Mouse (Mus musculus) liver, adult 10 weeks (tissue): ENCODE results near the gene Hist1h4k. TPM values are rescaled to one million over a fixed set of nuclear protein-coding genes. Genes with fewer than 3 reads are reported as not detected.

Experiments
- polyA plus RNA-seq: library from polyadenylated mRNA; stranded (reverse); fragments of 350-450 nt; fragmentation: Illumina TruSeq; extraction: RNeasy Lipid Tissue Mini Kit (QIAGEN cat#74804); gene quantifications from one replicate; pipeline ENCODE4 v1.2.3, GENCODE M21; 2014; ENCODE audit warnings: low read depth, low replicate concordance

Hist1h4k gene
- not detected for polyA plus RNA-seq

GRCm38 (mm10) chr13:21750159-21751017, at the start of gene Hist1h4k:
TSS of gene Hist1h4k (minus strand) at chr13:21750505.

GRCm38 (mm10) chr13:21786899-21787629, 36.8 kb upstream of the Hist1h4k start, which contains the start of the genes Hist1h2an and Hist1h2bp:
TSS of gene Hist1h2an (minus strand) at chr13:21787218.
TSS of gene Hist1h2bp (plus strand) at chr13:21787461.

GRCm38 (mm10) chr13:21783255-21783617, 32.9 kb upstream of the Hist1h4k start, which contains the start of gene Hist1h3i:
TSS of gene Hist1h3i (minus strand) at chr13:21783370.

GRCm38 (mm10) chr13:21779767-21780731, 29.7 kb upstream of the Hist1h4k start, which contains the start of gene Hist1h1b:
TSS of gene Hist1h1b (minus strand) at chr13:21780625.

GRCm38 (mm10) chr13:21753524-21754285, 3.4 kb upstream of the Hist1h4k start, which contains the start of the genes Hist1h2ak and Hist1h2bn:
TSS of gene Hist1h2ak (minus strand) at chr13:21753827.
TSS of gene Hist1h2bn (plus strand) at chr13:21754123.

GRCm38 (mm10) chr13:21734906-21735767, 15.2 kb downstream of the Hist1h4k start, which contains the start of gene Hist1h4j:
TSS of gene Hist1h4j (plus strand) at chr13:21735064.

GRCm38 (mm10) chr13:21721757-21722372, 28.4 kb downstream of the Hist1h4k start, which contains the start of gene Hist1h2bm:
TSS of gene Hist1h2bm (plus strand) at chr13:21722044.

GRCm38 (mm10) chr13:21717397-21718357, 32.6 kb downstream of the Hist1h4k start, which contains the start of gene Hist1h3h:
TSS of gene Hist1h3h (plus strand) at chr13:21717659.

GRCm38 (mm10) chr13:21715864-21716539, 34.3 kb downstream of the Hist1h4k start, which contains the start of the genes Hist1h2bl and Hist1h2ai:
TSS of gene Hist1h2bl (minus strand) at chr13:21716143.
TSS of gene Hist1h2ai (plus strand) at chr13:21716422.

Other genes starting within 250 kb of the Hist1h4k start
- gene Gm11273, start 249.1 kb downstream of the Hist1h4k start, polyA plus RNA-seq, result not detected
- gene Zkscan8, start 219.4 kb downstream of the Hist1h4k start, polyA plus RNA-seq, result 9.3 TPM
- not detected for gene Olfr1366, start 207.7 kb downstream of the Hist1h4k start, polyA plus RNA-seq
- gene Olfr1535, start 190.6 kb downstream of the Hist1h4k start, polyA plus RNA-seq, result not detected
- not detected for gene Olfr1364, start 168.7 kb downstream of the Hist1h4k start, polyA plus RNA-seq
- gene Olfr1362, start 136.5 kb downstream of the Hist1h4k start, polyA plus RNA-seq, result not detected
- not detected for gene Olfr11, start 108.0 kb downstream of the Hist1h4k start, polyA plus RNA-seq
- not detected for gene Olfr1361, start 87.1 kb downstream of the Hist1h4k start, polyA plus RNA-seq
- not detected for gene Olfr1360, start 73.1 kb downstream of the Hist1h4k start, polyA plus RNA-seq
- not detected for gene Olfr1359, start 52.4 kb downstream of the Hist1h4k start, polyA plus RNA-seq
- gene Hist1h2bl, start 34.4 kb downstream of the Hist1h4k start, polyA plus RNA-seq, result not detected
- gene Hist1h2ai, start 34.1 kb downstream of the Hist1h4k start, polyA plus RNA-seq, result not detected
- gene Hist1h3h, start 32.8 kb downstream of the Hist1h4k start, polyA plus RNA-seq, result not detected
- not detected for gene Hist1h2bm, start 28.5 kb downstream of the Hist1h4k start, polyA plus RNA-seq
- 0.58 TPM for gene Hist1h4j, start 15.4 kb downstream of the Hist1h4k start, polyA plus RNA-seq
- not detected for gene Hist1h2ak, start 3.3 kb upstream of the Hist1h4k start, polyA plus RNA-seq
- gene Hist1h2bn, start 3.6 kb upstream of the Hist1h4k start, polyA plus RNA-seq, result not detected
- gene Hist1h1b, start 30.1 kb upstream of the Hist1h4k start, polyA plus RNA-seq, result not detected
- not detected for gene Hist1h3i, start 32.9 kb upstream of the Hist1h4k start, polyA plus RNA-seq
- not detected for gene Hist1h2an, start 36.7 kb upstream of the Hist1h4k start, polyA plus RNA-seq
- gene Hist1h2bp, start 37.0 kb upstream of the Hist1h4k start, polyA plus RNA-seq, result not detected
- gene Hist1h2bq, start 59.7 kb upstream of the Hist1h4k start, polyA plus RNA-seq, result not detected
- gene Hist1h2ao, start 60.0 kb upstream of the Hist1h4k start, polyA plus RNA-seq, result not detected
- not detected for gene Hist1h4m, start 61.2 kb upstream of the Hist1h4k start, polyA plus RNA-seq
- not detected for gene Hist1h4n, start 81.7 kb upstream of the Hist1h4k start, polyA plus RNA-seq
- gene Hist1h2ap, start 83.0 kb upstream of the Hist1h4k start, polyA plus RNA-seq, result not detected
- gene Hist1h2br, start 83.2 kb upstream of the Hist1h4k start, polyA plus RNA-seq, result not detected
- gene Zfp184, start 194.6 kb upstream of the Hist1h4k start, polyA plus RNA-seq, result not detected
- not detected for gene Pom121l2, start 230.7 kb upstream of the Hist1h4k start, polyA plus RNA-seq